Mouse (Mus musculus) hindbrain, embryonic 13.5 days (tissue): ENCODE results near the gene Dnttip2. TPM values are rescaled to one million over a fixed set of nuclear protein-coding genes. Genes with fewer than 3 reads are reported as not detected.
A peak's percentile ranks its signal among the peaks of the same experiment; 100 is the strongest.

Source experiments
- microRNA counts: library from miRNA; unstranded; fragments of <30 nt; microRNA quantifications from one replicate; lab custom pipeline; 2016
- microRNA-seq: library from miRNA; unstranded; fragments of <30 nt; microRNA quantifications from one replicate; pipeline ENCODE4, GENCODE M21; 2016
- polyA plus RNA-seq: library from polyadenylated mRNA; unstranded; fragments of >200 nt; fragmentation: Nextera tagmentation; extraction: Ambion mirVana; gene quantifications from 2 replicates; pipeline ENCODE4 v1.2.1, GENCODE M21; 2015

The Dnttip2 gene
- polyA plus RNA-seq, 1 experiment from 2014 or later = 58.2 TPM

MicroRNAs encoded within 50 kb of the gene (microRNA counts, 519-probe panel; counts per million panel counts)
- microRNA mmu-miR-760 (lab: Ali Mortazavi, UCI) = 51.3 counts per million

Small RNAs within 50 kb of the gene (microRNA-seq; reads per million reads assigned to microRNA genes)
- gene Gm22903 = not detected
- gene Mir760 = 436 reads per million, percentile 67 among the genes with 10 or more reads in this experiment

Other genes starting within 250 kb of the Dnttip2 start
- gene Abca4, start 229.9 kb upstream of the Dnttip2 start, polyA plus RNA-seq = 2.1 and 3.1 TPM in 2 replicates
- 46.7 and 56.4 TPM in 2 replicates for gene Gclm, start 28.8 kb upstream of the Dnttip2 start, polyA plus RNA-seq
- gene Bcar3, start 19.7 kb downstream of the Dnttip2 start, polyA plus RNA-seq = 6.1 and 7.9 TPM in 2 replicates